Mouse (Mus musculus) embryonic facial prominence, embryonic 15.5 days (tissue): ENCODE data around the gene Cyfip2. TPM values are rescaled to one million over a fixed set of nuclear protein-coding genes. Genes with fewer than 3 reads are reported as not detected.
A peak's percentile ranks its signal among the peaks of the same experiment; 100 is the strongest.

Experiments used
- ATAC-seq: fragments of 200-750 bp; cut with Nextera tagmentation; 2 replicates; pipeline ENCODE4 v1.8.0; 2017; ENCODE audit warnings: low read depth, moderate TSS enrichment; ENCODE audit not compliant: insufficient number of reproducible peaks, low FRiP score, low TSS enrichment
- H3K27ac ChIP-seq: fragments of 300-500 bp; sonication (generic); replicated peaks from 2 replicates; pipeline ENCODE4 v1.5.1; 2015; ENCODE audit warnings: mild to moderate bottlenecking, inconsistent platforms
- H3K27me3 ChIP-seq: fragments of 300-500 bp; sonication (generic); 2 replicates; pipeline ENCODE4 v1.6.1; 2015; ENCODE audit warnings: inconsistent platforms
- H3K36me3 ChIP-seq: fragments of 300-500 bp; sonication (generic); 2 replicates; pipeline ENCODE4 v1.6.1; 2015; ENCODE audit warnings: mild to moderate bottlenecking, inconsistent platforms
- H3K4me1 ChIP-seq: fragments of 300-500 bp; sonication (generic); 2 replicates; pipeline ENCODE4 v1.6.1; 2015; ENCODE audit warnings: inconsistent platforms
- H3K4me2 ChIP-seq: fragments of 300-500 bp; sonication (generic); replicated peaks from 2 replicates; pipeline ENCODE4 v1.6.1; 2015; ENCODE audit warnings: mild to moderate bottlenecking, inconsistent platforms
- H3K4me3 ChIP-seq: fragments of 300-500 bp; sonication (generic); replicated peaks from 2 replicates; pipeline ENCODE4 v1.5.1; 2015; ENCODE audit warnings: mild to moderate bottlenecking, inconsistent platforms
- H3K9ac ChIP-seq: fragments of 300-500 bp; sonication (generic); 2 replicates; pipeline ENCODE4 v1.6.1; 2015; ENCODE audit warnings: inconsistent platforms
- H3K9me3 ChIP-seq: fragments of 300-500 bp; sonication (generic); replicated peaks from 2 replicates; pipeline ENCODE4 v1.6.1; 2016; ENCODE audit warnings: inconsistent platforms
- WGBS: fragments of 180-500 bp; shearing (Covaris S2); methylation state at CpG from one replicate; pipeline ENCODE4 v1.1.7; 2015; 5-methylcytosine and 5-hydroxymethylcytosine counted together
- polyA plus RNA-seq: library from polyadenylated mRNA; unstranded; fragments of >200 nt; fragmentation: Nextera tagmentation; extraction: Ambion mirVana; gene quantifications from 2 replicates; pipeline ENCODE4 v1.2.1, GENCODE M21; 2015

The Cyfip2 gene
- polyA plus RNA-seq, 1 experiment from 2014 or later = 14.2 TPM

- no peak overlapping the region for H3K4me2 ChIP-seq
- H3K9ac ChIP-seq = no peak overlapping the region
- ATAC-seq = no peak
- H3K27ac ChIP-seq = no peak overlapping the region
- no peak overlapping the region for H3K4me3 ChIP-seq
- H3K4me1 ChIP-seq = peaks cover 6% of the 10 kb centered on the region
- no peaks in the 10 kb centered on the region for H3K27me3 ChIP-seq
- no peaks in the 10 kb centered on the region for H3K36me3 ChIP-seq
- WGBS = 85% methylated on average over 7 of the region's 7 CpGs
- no peaks in the 10 kb centered on the region for H3K9me3 ChIP-seq
Observed at GRCm38 (mm10) chr11:46306776-46307175, 5.9 kb downstream of the Cyfip2 start.

- H3K36me3 ChIP-seq = no peaks in the 10 kb centered on the region
Observed at GRCm38 (mm10) chr11:46305881-46306520, 6.7 kb downstream of the Cyfip2 start.

GRCm38 (mm10) chr11:46304864-46305710, 7.6 kb downstream of the Cyfip2 start:
- ATAC-seq = no peak
- Histone ChIP-seq H3K4me3 (no peak overlapping the region), H3K4me1 (no peaks in the 10 kb centered on the region), H3K4me2 (no peak overlapping the region), H3K36me3 (no peaks in the 10 kb centered on the region), H3K9ac (no peak overlapping the region), H3K27me3 (no peaks in the 10 kb centered on the region), H3K9me3 (no peaks in the 10 kb centered on the region), H3K27ac (no peak overlapping the region)
- WGBS = 74% methylated on average over 9 of the region's 9 CpGs

More at GRCm38 (mm10) chr11:46305881-46306520, 6.7 kb downstream of the Cyfip2 start:
- no peak for ATAC-seq
- Histone ChIP-seq H3K9ac (no peak overlapping the region), H3K27ac (no peak overlapping the region), H3K4me3 (no peak overlapping the region), H3K4me2 (no peak overlapping the region), H3K27me3 (no peaks in the 10 kb centered on the region), H3K9me3 (no peaks in the 10 kb centered on the region), H3K4me1 (no peaks in the 10 kb centered on the region)
- 82% methylated on average over 9 of the region's 9 CpGs for whole genome bisulfite sequencing

GRCm38 (mm10) chr11:46304093-46304492, 8.6 kb downstream of the Cyfip2 start:
- H3K4me3 ChIP-seq = no peak overlapping the region
- no peak overlapping the region for H3K27ac ChIP-seq
- no peaks in the 10 kb centered on the region for H3K27me3 ChIP-seq
- no peak overlapping the region for H3K4me2 ChIP-seq
- no peaks in the 10 kb centered on the region for H3K36me3 ChIP-seq
- 66% methylated on average over 10 of the region's 10 CpGs for WGBS
- H3K9ac ChIP-seq = no peak overlapping the region
- ATAC-seq = no peak
- 0 out of 2 replicates have a peak, but pooled peaks cover 4% of the 10 kb centered on the region for H3K4me1 ChIP-seq
- H3K9me3 ChIP-seq = no peaks in the 10 kb centered on the region

GRCm38 (mm10) chr11:46302471-46302870, 10.2 kb downstream of the Cyfip2 start:
- H3K4me3 ChIP-seq = no peak overlapping the region
- WGBS = 84% methylated on average over 9 of the region's 9 CpGs
- H3K4me2 ChIP-seq = no peak overlapping the region
- no peak overlapping the region for H3K27ac ChIP-seq
- no peaks in the 10 kb centered on the region for H3K27me3 ChIP-seq
- no peak for ATAC-seq
- 0 out of 2 replicates have a peak, but pooled peaks cover 8% of the 10 kb centered on the region for H3K4me1 ChIP-seq
- no peaks in the 10 kb centered on the region for H3K9me3 ChIP-seq
- no peak overlapping the region for H3K9ac ChIP-seq
- no peaks in the 10 kb centered on the region for H3K36me3 ChIP-seq

GRCm38 (mm10) chr11:46301579-46302248, 10.9 kb downstream of the Cyfip2 start:
- H3K27me3 ChIP-seq = no peaks in the 10 kb centered on the region
- no peak overlapping the region for H3K27ac ChIP-seq
- H3K4me3 ChIP-seq = no peak overlapping the region
- 0 out of 2 replicates have a peak, but pooled peaks cover 8% of the 10 kb centered on the region for H3K4me1 ChIP-seq
- H3K9ac ChIP-seq = no peak overlapping the region
- no peak overlapping the region for H3K4me2 ChIP-seq
- ATAC-seq = no peak
- no peaks in the 10 kb centered on the region for H3K36me3 ChIP-seq
- 81% methylated on average over 23 of the region's 23 CpGs for WGBS
- H3K9me3 ChIP-seq = no peaks in the 10 kb centered on the region

GRCm38 (mm10) chr11:46299901-46300300, 12.8 kb downstream of the Cyfip2 start:
- H3K4me3 ChIP-seq = no peak overlapping the region
- 0 out of 2 replicates have a peak, but pooled peaks cover 8% of the 10 kb centered on the region for H3K4me1 ChIP-seq
- H3K4me2 ChIP-seq = no peak overlapping the region
- ATAC-seq = no peak
- WGBS = 58% methylated on average over 6 of the region's 6 CpGs
- no peaks in the 10 kb centered on the region for H3K36me3 ChIP-seq
- H3K27me3 ChIP-seq = no peaks in the 10 kb centered on the region
- H3K9me3 ChIP-seq = no peaks in the 10 kb centered on the region
- no peak overlapping the region for H3K27ac ChIP-seq
- H3K9ac ChIP-seq = no peak overlapping the region

- Histone ChIP-seq H3K4me3 (no peak overlapping the region), H3K27ac (0 out of 2 replicates have a peak overlapping the region, but pooled peaks have one; percentile 7), H3K36me3 (no peaks in the 10 kb centered on the region), H3K27me3 (no peaks in the 10 kb centered on the region), H3K9ac (no peak overlapping the region), H3K4me1 (0 out of 2 replicates have a peak, but pooled peaks cover 8% of the 10 kb centered on the region), H3K9me3 (no peaks in the 10 kb centered on the region), H3K4me2 (no peak overlapping the region)
- 40% methylated on average over 13 of the region's 13 CpGs for WGBS
- ATAC-seq = no peak
Observed at GRCm38 (mm10) chr11:46298889-46299785, 13.5 kb downstream of the Cyfip2 start.

GRCm38 (mm10) chr11:46294390-46294789, 18.3 kb downstream of the Cyfip2 start:
- ATAC-seq = no peak

GRCm38 (mm10) chr11:46293491-46293890, 19.2 kb downstream of the Cyfip2 start:
- WGBS = 81% methylated on average over 5 of the region's 5 CpGs

More at GRCm38 (mm10) chr11:46294390-46294789, 18.3 kb downstream of the Cyfip2 start:
- Histone ChIP-seq H3K36me3 (no peaks in the 10 kb centered on the region), H3K4me2 (no peak overlapping the region), H3K27ac (no peak overlapping the region), H3K4me3 (no peak overlapping the region), H3K27me3 (no peaks in the 10 kb centered on the region), H3K9me3 (no peaks in the 10 kb centered on the region), H3K4me1 (0 out of 2 replicates have a peak, but pooled peaks cover 14% of the 10 kb centered on the region), H3K9ac (no peak overlapping the region)
- WGBS = 87% methylated on average over 11 of the region's 11 CpGs

More at GRCm38 (mm10) chr11:46293491-46293890, 19.2 kb downstream of the Cyfip2 start:
- Histone ChIP-seq H3K27ac (no peak overlapping the region), H3K27me3 (no peaks in the 10 kb centered on the region), H3K4me2 (no peak overlapping the region), H3K9ac (no peak overlapping the region), H3K4me3 (no peak overlapping the region), H3K4me1 (0 out of 2 replicates have a peak, but pooled peaks cover 7% of the 10 kb centered on the region), H3K9me3 (no peaks in the 10 kb centered on the region), H3K36me3 (no peaks in the 10 kb centered on the region)
- ATAC-seq = no peak
